Mouse (Mus musculus) ES-E14 (cell line): ENCODE results near the gene Pacrg.

Experiments used
- MAFK ChIP-seq: IDR thresholded peaks from 2 replicates; pipeline ENCODE4 v1.6.1; 2014; ENCODE audit warnings: mild to moderate bottlenecking, low read depth, low read length, inconsistent platforms; ENCODE audit not compliant: insufficient read depth
- ZNF384 ChIP-seq: IDR thresholded peaks from 2 replicates; pipeline ENCODE4 v1.6.1; 2012; ENCODE audit warnings: low read depth, low read length, inconsistent platforms

- TF ChIP-seq MAFK = no peak
- TF ChIP-seq ZNF384 = no peak
These were observed 423.1 kb downstream of the Pacrg start for GRCm38 (mm10) chr17:10416995-10417394.
